Mouse (Mus musculus): ENCODE data around the gene Hapln2.

Hapln2 gene

DNA sequence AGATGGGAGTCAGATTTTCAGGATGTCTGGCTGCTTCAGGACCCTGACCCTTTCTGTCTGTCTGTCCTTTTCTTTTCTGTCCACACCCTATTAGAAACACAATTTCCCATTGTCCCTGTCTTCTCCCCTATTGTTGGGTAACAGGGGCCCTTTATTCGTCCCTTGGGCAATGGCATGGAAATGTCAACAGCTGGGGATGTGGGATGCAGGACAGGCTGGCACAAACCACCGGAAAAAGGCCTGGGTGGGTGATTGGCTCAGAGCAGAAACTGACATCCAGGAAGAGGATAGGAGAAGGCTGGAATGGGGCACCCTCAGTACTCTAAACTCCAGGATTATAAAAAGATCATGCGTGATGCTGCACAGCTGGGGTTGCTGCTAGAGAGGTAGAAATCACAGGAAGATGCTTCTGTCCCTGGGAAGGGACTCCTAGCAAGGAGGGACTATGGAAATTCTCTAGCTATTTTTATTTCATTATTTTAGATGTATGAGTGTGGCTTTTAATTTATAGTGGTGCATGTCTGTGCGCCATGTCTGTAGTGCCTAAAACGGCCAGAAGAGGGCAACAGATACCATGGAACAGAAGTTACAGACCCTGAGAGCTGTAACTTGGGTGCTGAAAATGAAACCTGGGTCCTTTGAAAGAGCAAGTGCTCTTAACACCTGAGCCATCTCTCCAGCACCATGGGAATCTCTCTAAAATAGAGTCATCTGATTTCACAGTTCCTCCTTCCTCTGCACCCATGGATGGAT is at the start of gene Hapln2:
Gene Hapln2 (minus strand): TSS at position 150 of the 753 bp plus-strand sequence.
- no peak for DNase-seq

DNA sequence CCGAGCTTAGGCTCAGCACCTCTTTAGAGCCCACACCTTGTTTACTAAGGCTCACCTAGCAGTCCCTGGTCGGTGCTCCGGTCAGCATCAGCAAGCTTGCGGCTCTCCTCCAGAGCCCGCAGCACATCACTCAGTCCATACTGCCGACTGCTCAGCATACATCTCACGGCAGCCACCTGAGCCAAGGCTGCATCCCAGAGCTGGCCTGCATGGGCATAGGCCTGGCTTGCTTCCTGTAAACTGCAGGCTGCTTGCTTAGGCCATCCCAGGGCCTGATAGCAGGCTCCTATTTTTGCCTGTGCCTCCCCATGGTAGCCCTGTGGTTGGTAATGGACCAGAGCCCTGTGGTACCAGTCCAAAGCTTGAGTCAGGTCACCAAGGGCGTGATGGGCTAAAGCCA is 47.4 kb upstream of the Hapln2 start:
- DNase-seq, result no peak

- DNase-seq, result no peak
Measured at GRCm38 (mm10) chr3:88074351-88074750, 47.0 kb upstream of the Hapln2 start.

- no peak for DNase-seq
Measured at GRCm38 (mm10) chr3:88073631-88074030, 46.2 kb upstream of the Hapln2 start.

- peak; percentile 86 to 91 for DNase-seq
Measured at GRCm38 (mm10) chr3:88071783-88072182, 44.4 kb upstream of the Hapln2 start.

- DNase-seq, result no peak
Measured at GRCm38 (mm10) chr3:88068386-88068785, 41.0 kb upstream of the Hapln2 start.

DNA sequence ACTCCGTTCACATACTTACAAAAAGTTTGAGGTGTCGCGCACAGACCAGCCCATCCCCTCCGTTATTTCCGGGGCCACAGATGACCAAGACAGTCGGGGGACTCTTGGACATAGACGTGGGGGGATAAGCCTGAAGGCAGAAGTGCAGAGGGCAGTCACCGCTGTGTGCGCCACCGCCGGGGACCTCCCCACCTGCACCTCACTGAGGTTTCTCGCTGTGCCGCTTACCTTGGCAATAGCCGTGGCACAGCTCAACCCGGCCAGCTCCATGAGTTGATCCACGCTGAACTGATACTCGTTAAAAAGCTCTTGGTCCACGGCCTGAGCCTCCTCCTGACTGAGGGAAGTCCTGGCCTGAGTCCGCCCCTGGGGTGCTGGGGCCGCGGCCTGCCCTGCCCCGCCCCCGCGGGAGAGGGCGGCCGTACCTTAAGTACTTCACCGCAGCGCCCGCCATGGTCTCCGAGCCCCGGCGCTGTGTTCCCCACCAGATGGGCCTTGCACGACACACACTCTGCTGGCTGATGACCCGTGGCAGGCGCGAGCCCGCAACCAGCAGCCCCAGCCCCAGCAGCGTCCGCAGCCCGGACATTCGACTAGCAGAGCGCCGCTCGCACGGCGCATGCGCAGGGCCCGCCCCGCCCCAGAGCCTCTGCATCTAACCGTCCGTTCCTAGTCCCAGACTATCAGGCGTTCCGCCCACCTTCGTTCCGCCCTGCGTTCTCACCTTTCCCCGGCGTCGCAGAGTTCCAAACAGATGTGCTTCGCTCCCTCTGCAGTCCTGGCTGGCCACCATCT is 30.7 kb upstream of the Hapln2 start, which contains the start of gene Naxe:
Gene Naxe (minus strand): TSS at position 594 of the 795 bp plus-strand sequence.
- DNase-seq, result peak; percentile 84 to 87

- no peak for DNase-seq
Measured at GRCm38 (mm10) chr3:88057030-88057429, 29.6 kb upstream of the Hapln2 start.

DNA sequence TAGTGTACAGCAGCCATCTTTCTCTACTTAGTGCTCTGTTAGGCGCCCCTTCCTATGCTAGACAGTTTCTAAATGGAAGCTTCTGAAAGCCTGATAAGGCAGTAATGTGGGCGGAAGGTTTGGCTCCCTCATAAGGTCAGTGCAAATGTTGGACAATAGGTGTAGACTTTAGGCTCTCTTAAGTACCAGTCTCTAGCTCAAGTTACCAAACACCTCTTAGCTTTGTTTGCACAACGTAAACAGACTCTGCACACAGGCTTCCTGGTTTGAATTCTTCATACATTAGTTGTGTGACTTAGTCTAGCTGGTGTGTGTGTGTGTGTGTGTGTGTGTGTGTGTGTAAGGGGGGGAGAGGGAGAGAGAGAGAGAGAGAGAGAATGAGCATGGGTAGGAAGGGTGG is 22.1 kb upstream of the Hapln2 start:
- DNase-seq, result no peak

DNA sequence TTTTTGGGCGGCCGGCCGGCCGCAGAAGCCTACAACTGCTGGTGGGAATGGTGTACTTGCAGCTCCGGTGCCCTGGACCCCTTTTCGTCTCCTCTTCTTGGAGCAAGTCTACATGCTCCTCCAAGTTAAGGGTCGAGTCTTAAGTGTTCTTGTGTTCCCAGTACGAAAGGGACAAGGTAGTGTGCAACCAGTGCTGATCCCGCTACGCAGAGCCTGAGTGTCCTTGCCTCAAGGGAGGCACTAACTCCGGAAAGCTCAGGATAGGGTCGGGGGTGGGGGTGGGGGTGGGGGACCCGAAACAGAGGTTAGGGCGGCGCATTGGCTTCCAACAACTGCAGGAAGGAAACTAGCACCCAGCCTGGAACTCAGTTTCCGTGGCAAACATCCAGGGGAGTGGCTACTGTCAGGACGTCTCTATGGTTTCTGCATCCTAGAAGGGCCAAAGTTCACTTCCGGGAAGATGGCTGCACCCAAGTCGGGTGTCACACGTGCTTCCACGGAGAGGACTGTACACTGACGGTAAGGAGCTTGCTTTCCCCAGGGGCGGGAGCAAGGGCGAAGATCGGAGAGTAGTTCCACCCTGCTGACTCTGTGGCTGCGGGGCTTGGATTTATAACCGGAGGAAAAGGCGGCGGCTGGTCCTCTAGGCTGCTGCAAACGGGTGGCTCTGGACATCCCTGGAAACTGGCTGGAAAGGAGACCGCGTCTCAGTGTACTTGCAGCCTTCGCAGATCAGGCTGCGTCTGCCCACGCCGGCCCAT is 15.5 kb upstream of the Hapln2 start, which contains the start of gene Gpatch4:
Gene Gpatch4 (plus strand): TSS at position 448 of the 761 bp plus-strand sequence.
- DNase-seq, result peak; percentile 85 to 90

GRCm38 (mm10) chr3:88035561-88036293 is 8.3 kb upstream of the Hapln2 start:
- no peak for DNase-seq

- no peak for DNase-seq
Measured at GRCm38 (mm10) chr3:88033506-88033905, 6.1 kb upstream of the Hapln2 start.

- peak; percentile 26 to 29 for DNase-seq
Measured at GRCm38 (mm10) chr3:88030608-88031395, 3.4 kb upstream of the Hapln2 start.

GRCm38 (mm10) chr3:88026823-88027222 is 560 bp downstream of the Hapln2 start:
- no peak for DNase-seq

DNA sequence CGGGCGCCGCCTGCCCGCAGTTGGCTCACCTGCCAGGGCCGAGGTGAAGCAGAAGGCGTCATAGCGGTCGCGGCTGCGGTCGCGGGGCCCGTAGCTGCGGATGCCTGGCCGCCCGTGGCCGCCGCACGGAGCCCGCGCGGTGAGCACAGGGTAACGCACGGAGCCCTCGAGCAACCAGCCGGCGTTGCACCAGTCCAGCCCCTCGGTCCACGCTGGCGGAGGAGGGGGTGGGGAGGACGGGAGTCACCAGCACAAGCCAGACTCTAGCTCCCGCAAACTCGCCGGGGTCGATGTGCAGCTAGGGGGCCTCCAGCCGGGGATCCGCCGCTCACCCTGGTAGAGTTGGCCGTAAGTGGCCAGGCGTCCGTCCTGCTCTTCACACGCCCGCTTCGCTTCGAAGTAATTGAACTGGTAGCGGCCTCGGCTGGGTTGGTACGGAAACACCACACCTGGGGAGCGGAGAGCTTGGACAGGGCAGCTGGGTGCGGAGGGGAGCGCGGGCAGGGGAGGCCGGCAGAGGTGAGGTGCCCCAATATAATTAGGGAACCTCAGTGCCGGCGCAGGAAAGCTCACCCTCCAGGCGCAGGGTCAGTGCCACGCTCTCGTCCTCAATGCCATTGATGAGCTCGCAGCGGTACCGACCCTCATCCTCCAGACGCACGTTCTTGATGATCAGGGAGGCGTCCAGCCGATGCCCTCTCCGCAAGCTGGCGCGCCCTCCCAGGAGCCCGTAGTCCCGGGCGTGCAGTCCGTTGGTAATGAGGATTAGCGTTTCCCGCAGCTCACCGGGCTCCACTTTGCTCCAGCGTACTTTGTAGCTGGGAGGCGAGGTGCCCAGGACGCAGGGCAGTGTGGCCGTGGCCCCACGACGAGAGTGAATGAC is 4.0 kb downstream of the Hapln2 start:
- DNase-seq, result no peak

- DNase-seq, result peak; percentile 95 to 97
Measured at GRCm38 (mm10) chr3:88022322-88023191, 4.8 kb downstream of the Hapln2 start.

- peak in 1 of 2 experiments; percentile 57 for DNase-seq
Measured at GRCm38 (mm10) chr3:88010634-88011265, 16.6 kb downstream of the Hapln2 start.

DNA sequence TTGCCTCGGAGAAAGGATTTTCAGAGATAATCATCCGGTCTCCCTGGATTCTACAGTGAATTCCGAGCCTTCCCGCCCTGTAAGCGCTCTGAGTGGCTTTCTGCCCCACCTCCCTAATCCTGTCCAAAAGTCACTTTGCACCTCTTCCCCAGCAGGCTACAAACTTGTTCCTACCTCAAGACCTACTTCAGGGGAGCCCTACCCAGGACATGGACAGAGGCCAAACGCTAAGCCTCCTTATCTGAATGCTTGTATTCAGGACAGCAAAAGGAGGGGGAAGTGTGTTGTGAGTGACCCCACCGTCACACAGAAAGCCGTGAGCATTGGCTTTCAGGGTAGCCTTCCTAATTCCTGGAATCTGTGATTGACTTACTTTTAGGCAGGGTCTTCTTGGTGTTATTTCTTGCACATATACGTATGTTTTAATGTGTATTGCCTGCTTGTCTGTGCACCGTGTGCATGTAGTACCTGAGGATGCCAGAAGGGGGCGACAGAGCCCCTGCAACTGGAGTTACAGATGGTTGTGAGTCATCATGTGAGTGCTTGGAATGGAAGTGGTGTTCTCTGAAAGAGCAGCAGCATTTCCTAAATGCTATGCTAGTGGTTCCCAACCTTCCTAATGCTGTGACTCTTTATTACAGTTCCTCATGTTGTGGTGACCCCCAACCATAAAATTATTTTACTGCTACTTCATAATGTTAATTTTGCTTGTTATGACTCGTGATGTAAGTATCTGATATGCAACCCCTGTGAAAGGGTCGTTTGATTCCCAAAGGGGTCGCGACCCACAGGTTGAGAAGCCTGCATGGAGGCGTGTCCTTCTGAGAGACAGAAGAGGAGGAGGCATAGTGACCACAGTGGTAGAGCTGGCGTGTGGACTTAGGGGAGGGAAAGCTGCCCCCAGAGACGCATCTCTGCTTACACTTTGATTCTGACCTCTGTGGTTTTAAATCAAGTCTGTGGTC is 21.3 kb downstream of the Hapln2 start:
- no peak for DNase-seq
